Mouse (Mus musculus) lung, embryonic 16.5 days (tissue): ENCODE results near the gene Kcne2. TPM values are rescaled to one million over a fixed set of nuclear protein-coding genes. Genes with fewer than 3 reads are reported as not detected.
A peak's percentile ranks its signal among the peaks of the same experiment; 100 is the strongest.

Experiments
- ATAC-seq: fragments of 200-750 bp; cut with Nextera tagmentation; 2 replicates; pipeline ENCODE4 v1.8.0; 2017; ENCODE audit warnings: low read depth, mild to moderate bottlenecking, moderate library complexity
- H3K27ac ChIP-seq: fragments of 300-500 bp; sonication (generic); 2 replicates; pipeline ENCODE4 v1.5.1; 2014; ENCODE audit warnings: mild to moderate bottlenecking, control low read depth, low read length
- H3K27me3 ChIP-seq: fragments of 300-500 bp; sonication (generic); 2 replicates; pipeline ENCODE4 v1.6.1; 2014; ENCODE audit warnings: low read depth, low read length, mixed read lengths; ENCODE audit not compliant: control insufficient read depth, insufficient read depth
- H3K36me3 ChIP-seq: fragments of 300-500 bp; sonication (generic); 2 replicates; pipeline ENCODE4 v1.6.1; 2014; ENCODE audit warnings: low read length; ENCODE audit not compliant: control insufficient read depth, insufficient read depth
- H3K4me1 ChIP-seq: fragments of 300-500 bp; sonication (generic); replicated peaks from 2 replicates; pipeline ENCODE4 v1.6.1; 2014; ENCODE audit warnings: low read length, mixed read lengths; ENCODE audit not compliant: control insufficient read depth, insufficient read depth
- H3K4me2 ChIP-seq: fragments of 300-500 bp; sonication (generic); 2 replicates; pipeline ENCODE4 v1.6.1; 2014; ENCODE audit warnings: low read depth, low read length, control low read depth
- H3K4me3 ChIP-seq: fragments of 300-500 bp; sonication (generic); 2 replicates; pipeline ENCODE4 v1.5.1; 2014; ENCODE audit warnings: mild to moderate bottlenecking, low read length, control low read depth
- H3K9ac ChIP-seq: fragments of 300-500 bp; sonication (generic); 2 replicates; pipeline ENCODE4 v1.6.1; 2014; ENCODE audit warnings: low read length, control low read depth
- H3K9me3 ChIP-seq: fragments of 300-500 bp; sonication (generic); 2 replicates; pipeline ENCODE4 v1.6.1; 2016; ENCODE audit warnings: low read length; ENCODE audit not compliant: control insufficient read depth
- WGBS: fragments of 180-500 bp; shearing (Covaris S2); extraction: QIAGEN DNeasy Blood & Tissue Kit; methylation state at CpG from one replicate; pipeline ENCODE4 v1.1.7; 2014; 5-methylcytosine and 5-hydroxymethylcytosine counted together
- polyA plus RNA-seq: library from polyadenylated mRNA; unstranded; fragments of >200 nt; fragmentation: Nextera tagmentation; extraction: Ambion mirVana; gene quantifications from 2 replicates; pipeline ENCODE4 v1.2.1, GENCODE M21; 2015

Kcne2 gene
- polyA plus RNA-seq, 1 experiment from 2014 or later: 1.4 TPM

DNA sequence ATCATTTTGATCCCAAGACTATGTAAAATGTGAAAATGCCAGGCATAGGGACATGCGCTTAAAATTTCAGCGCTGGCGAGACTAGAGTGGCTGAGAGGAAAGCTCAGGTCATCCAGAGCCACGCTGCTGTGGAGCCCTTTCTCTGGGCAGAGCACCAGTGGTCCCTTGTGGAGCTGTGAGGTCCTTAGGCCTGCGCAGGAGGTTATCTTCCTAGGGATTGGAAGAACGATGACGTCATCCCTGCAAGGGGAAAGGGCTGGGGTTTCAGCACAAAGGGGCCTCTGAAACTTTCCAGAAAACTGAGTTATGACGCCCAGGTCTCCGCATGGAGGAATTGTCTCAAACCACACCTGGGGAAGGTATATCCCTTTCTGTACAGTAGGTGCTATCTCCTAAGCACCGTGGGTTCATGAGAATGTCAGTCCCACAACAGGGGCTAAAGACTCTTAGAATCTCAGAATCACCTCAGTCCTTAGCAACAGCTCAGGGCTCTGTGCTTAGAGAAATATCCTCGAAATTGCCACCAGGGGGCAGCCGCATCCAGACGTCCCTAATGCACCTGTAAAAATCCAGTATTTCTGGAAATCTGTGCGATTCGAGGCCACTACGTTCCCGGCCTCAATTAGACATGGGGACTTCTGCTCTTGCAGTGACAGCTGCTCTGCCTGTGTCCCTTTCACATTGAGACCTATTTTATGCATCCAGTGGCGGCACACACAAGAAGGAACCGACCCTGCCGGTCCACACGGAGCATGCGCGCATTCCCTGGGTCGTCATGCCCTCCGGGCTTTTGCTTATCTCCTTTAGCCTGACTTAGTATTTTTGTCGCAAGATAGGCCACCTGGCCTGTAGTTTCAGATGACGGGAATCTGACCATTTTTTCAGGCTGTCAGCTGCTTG is 48.7 kb downstream of the Kcne2 start:
- H3K9ac ChIP-seq: peak overlapping the region; percentile 21; the same call in 1 of the 2 replicates
- peak overlapping the region; percentile 27 for H3K4me3 ChIP-seq
- no peaks in the 10 kb centered on the region; the same call in 1 of the 2 replicates for H3K27me3 ChIP-seq
- H3K27ac ChIP-seq: no peak overlapping the region
- peaks cover 8% of the 10 kb centered on the region for H3K4me1 ChIP-seq
- 17% methylated on average over 27 of the region's 27 CpGs for WGBS
- no peaks in the 10 kb centered on the region for H3K9me3 ChIP-seq
- H3K4me2 ChIP-seq: peak overlapping the region; percentile 51
- H3K36me3 ChIP-seq: no peaks in the 10 kb centered on the region
- ATAC-seq: peak; percentile 70

DNA sequence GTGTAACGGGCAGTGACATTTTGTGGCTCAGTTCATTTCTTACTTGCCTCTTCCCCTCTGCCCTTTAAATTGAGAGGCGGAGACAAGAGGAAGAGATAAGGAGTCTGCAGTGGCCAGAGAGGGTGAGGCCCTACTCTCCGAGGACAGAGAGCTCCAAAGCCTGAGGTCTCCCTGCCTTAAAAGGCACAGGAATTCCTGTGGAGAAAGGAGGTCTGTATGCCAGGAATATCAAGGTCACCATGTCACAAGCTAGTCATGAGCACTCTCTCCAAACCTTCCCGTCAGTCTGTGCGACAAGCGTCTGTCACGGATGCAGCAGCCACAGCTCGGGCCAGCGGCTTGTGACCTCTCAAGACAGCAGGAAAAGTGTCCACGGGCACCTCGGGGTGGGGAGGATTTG is 53.0 kb downstream of the Kcne2 start:
- 12% methylated on average over 11 of the region's 11 CpGs for WGBS
- 0 out of 2 replicates have a peak, but pooled peaks have one; percentile 18 for ATAC-seq
- no peaks in the 10 kb centered on the region for H3K27me3 ChIP-seq
- no peak overlapping the region; the same call in 1 of the 2 replicates for H3K9ac ChIP-seq
- H3K27ac ChIP-seq: peak overlapping the region; percentile 17; the same call in 1 of the 2 replicates
- no peaks in the 10 kb centered on the region for H3K36me3 ChIP-seq
- no peak overlapping the region for H3K4me3 ChIP-seq
- H3K9me3 ChIP-seq: no peaks in the 10 kb centered on the region
- no peak overlapping the region for H3K4me2 ChIP-seq
- peaks cover 15% of the 10 kb centered on the region for H3K4me1 ChIP-seq

DNA sequence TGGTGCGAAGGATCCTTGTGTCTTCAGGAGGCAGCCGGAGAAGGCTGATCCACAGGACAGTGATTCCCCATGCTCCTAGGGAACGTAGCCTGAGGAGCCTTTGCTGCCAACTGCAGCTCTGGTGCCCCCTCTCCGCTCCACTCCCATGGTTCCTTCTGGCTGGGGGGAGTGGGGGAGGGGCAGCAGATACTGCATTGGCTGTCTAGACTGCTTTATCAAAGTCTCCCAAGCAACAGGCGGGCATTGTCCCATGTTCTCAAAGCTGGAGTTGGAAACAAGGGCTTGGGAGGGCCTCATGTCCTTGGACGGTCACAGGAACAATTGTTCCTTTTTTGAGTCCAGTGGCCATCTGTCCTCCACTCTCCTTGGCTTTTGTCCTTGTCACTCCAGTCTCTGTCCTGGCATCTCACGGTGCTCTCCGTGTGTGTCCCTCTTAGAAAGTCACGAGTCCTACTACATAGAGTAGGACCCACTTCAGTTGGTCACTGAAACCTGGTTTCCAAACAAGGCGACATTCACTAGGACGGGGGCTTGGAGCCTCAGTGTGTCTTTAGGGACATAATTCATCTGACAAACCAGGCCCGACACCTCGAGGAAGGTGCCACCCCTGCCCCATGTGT is 54.2 kb downstream of the Kcne2 start:
- Histone ChIP-seq H3K9ac (no peak overlapping the region), H3K9me3 (no peaks in the 10 kb centered on the region), H3K4me3 (no peak overlapping the region), H3K4me2 (no peak overlapping the region), H3K27me3 (no peaks in the 10 kb centered on the region), H3K36me3 (no peaks in the 10 kb centered on the region), H3K27ac (no peak overlapping the region), H3K4me1 (peaks cover 11% of the 10 kb centered on the region)
- WGBS: 66% methylated on average over 13 of the region's 13 CpGs
- 0 out of 2 replicates have a peak, but pooled peaks have one; percentile 49 for ATAC-seq

Other genes starting within 250 kb of the Kcne2 start
- gene Mrps6, start 234.1 kb upstream of the Kcne2 start, polyA plus RNA-seq: 60.3 and 61.2 TPM in 2 replicates
- not detected in 2 replicates for gene Gm49711, start 234.1 kb upstream of the Kcne2 start, polyA plus RNA-seq
- 3.8 TPM in 2 replicates for gene Slc5a3, start 234.1 kb upstream of the Kcne2 start, polyA plus RNA-seq
- 132 and 142 TPM in 2 replicates for gene Smim11, start 8.9 kb downstream of the Kcne2 start, polyA plus RNA-seq
- gene Fam243, start 29.1 kb downstream of the Kcne2 start, polyA plus RNA-seq: not detected in 2 replicates
- gene Kcne1, start 67.1 kb downstream of the Kcne2 start, polyA plus RNA-seq: 0.63 and 1.0 TPM in 2 replicates
- gene Rcan1, start 178.5 kb downstream of the Kcne2 start, polyA plus RNA-seq: 57.7 and 61.2 TPM in 2 replicates
- 15.7 and 16.4 TPM in 2 replicates for gene Clic6, start 193.3 kb downstream of the Kcne2 start, polyA plus RNA-seq